Mouse (Mus musculus): ENCODE results near the gene Bcl2.

The Bcl2 gene

GRCm38 (mm10) chr1:106712330-106712729, 1.7 kb downstream of the Bcl2 start:
- peak; percentile 24 for DNase-seq

GRCm38 (mm10) chr1:106711356-106712125, 2.5 kb downstream of the Bcl2 start:
- no peak for DNase-seq

- DNase-seq, result no peak
These were observed 3.9 kb downstream of the Bcl2 start for GRCm38 (mm10) chr1:106710202-106710601.

GRCm38 (mm10) chr1:106707036-106707880, 6.8 kb downstream of the Bcl2 start:
- DNase-seq, result no peak

GRCm38 (mm10) chr1:106703183-106703582, 10.9 kb downstream of the Bcl2 start:
- DNase-seq, result no peak

GRCm38 (mm10) chr1:106702471-106703175, 11.5 kb downstream of the Bcl2 start:
- DNase-seq, result no peak

- no peak for DNase-seq
These were observed 13.5 kb downstream of the Bcl2 start for GRCm38 (mm10) chr1:106700520-106701114.

GRCm38 (mm10) chr1:106696472-106696871, 17.6 kb downstream of the Bcl2 start:
- no peak for DNase-seq

- DNase-seq, result no peak
These were observed 18.4 kb downstream of the Bcl2 start for GRCm38 (mm10) chr1:106695649-106696048.

GRCm38 (mm10) chr1:106694316-106694715, 19.8 kb downstream of the Bcl2 start:
- DNase-seq, result no peak

- no peak for DNase-seq
These were observed 21.5 kb downstream of the Bcl2 start for GRCm38 (mm10) chr1:106692599-106692998.

GRCm38 (mm10) chr1:106690887-106691286, 23.2 kb downstream of the Bcl2 start:
- no peak for DNase-seq

- no peak for DNase-seq
These were observed 25.9 kb downstream of the Bcl2 start for GRCm38 (mm10) chr1:106688161-106688516.

GRCm38 (mm10) chr1:106687435-106688160, 26.5 kb downstream of the Bcl2 start:
- DNase-seq, result no peak

GRCm38 (mm10) chr1:106685702-106686101, 28.4 kb downstream of the Bcl2 start:
- DNase-seq, result no peak

- no peak for DNase-seq
These were observed 29.5 kb downstream of the Bcl2 start for GRCm38 (mm10) chr1:106684546-106684945.

GRCm38 (mm10) chr1:106682829-106683228, 31.2 kb downstream of the Bcl2 start:
- no peak for DNase-seq

GRCm38 (mm10) chr1:106679800-106680515, 34.1 kb downstream of the Bcl2 start:
- DNase-seq, result no peak

GRCm38 (mm10) chr1:106678060-106678478, 36.0 kb downstream of the Bcl2 start:
- no peak for DNase-seq

- no peak for DNase-seq
These were observed 47.7 kb downstream of the Bcl2 start for GRCm38 (mm10) chr1:106666140-106667088.

Measured in liver (tissue).